Mouse (Mus musculus) skeletal muscle tissue, adult 2 months (tissue): ENCODE measurements around the gene Pde4dip.

Source experiments
- DNase-seq: peaks from one replicate; pipeline ENCODE4 v3.0.0-alpha.2; 2012; ENCODE audit warnings: low read depth, low spot score

The Pde4dip gene

GRCm38 (mm10) chr3:97686372-97687117 lies 202.0 kb downstream of the Pde4dip start:
- no peak for DNase-seq

- DNase-seq: no peak
Measured at GRCm38 (mm10) chr3:97683560-97684195, 204.8 kb downstream of the Pde4dip start.

- no peak for DNase-seq
Measured at GRCm38 (mm10) chr3:97682576-97682975, 205.9 kb downstream of the Pde4dip start.

- DNase-seq: no peak
Measured at GRCm38 (mm10) chr3:97682159-97682502, 206.4 kb downstream of the Pde4dip start.

GRCm38 (mm10) chr3:97681321-97682158 lies 207.0 kb downstream of the Pde4dip start:
- no peak for DNase-seq

GRCm38 (mm10) chr3:97680631-97681320 lies 207.7 kb downstream of the Pde4dip start:
- no peak for DNase-seq

GRCm38 (mm10) chr3:97678416-97678815 lies 210.1 kb downstream of the Pde4dip start:
- no peak for DNase-seq

- no peak for DNase-seq
Measured at GRCm38 (mm10) chr3:97676126-97676525, 212.4 kb downstream of the Pde4dip start.

GRCm38 (mm10) chr3:97674644-97675110 lies 213.8 kb downstream of the Pde4dip start, which contains the start of gene Gm17651:
Gene Gm17651, minus strand, starts transcription at chr3:97674694.
- DNase-seq: no peak

GRCm38 (mm10) chr3:97667093-97667675 lies 221.3 kb downstream of the Pde4dip start:
- no peak for DNase-seq

GRCm38 (mm10) chr3:97666154-97666553 lies 222.4 kb downstream of the Pde4dip start:
- no peak for DNase-seq

- DNase-seq: no peak
Measured at GRCm38 (mm10) chr3:97665525-97665924, 223.0 kb downstream of the Pde4dip start.

GRCm38 (mm10) chr3:97661206-97661605 lies 227.3 kb downstream of the Pde4dip start:
- DNase-seq: no peak

GRCm38 (mm10) chr3:97659746-97660145 lies 228.8 kb downstream of the Pde4dip start:
- DNase-seq: no peak

GRCm38 (mm10) chr3:97658426-97659193 lies 229.9 kb downstream of the Pde4dip start:
- no peak for DNase-seq

GRCm38 (mm10) chr3:97657655-97658411 lies 230.7 kb downstream of the Pde4dip start, which contains the start of gene Prkab2:
Gene Prkab2, plus strand, starts transcription at chr3:97658193.
- DNase-seq: peak; percentile 98

GRCm38 (mm10) chr3:97654901-97655300 lies 233.6 kb downstream of the Pde4dip start:
- DNase-seq: no peak

- no peak for DNase-seq
Measured at GRCm38 (mm10) chr3:97653781-97654180, 234.7 kb downstream of the Pde4dip start.

- DNase-seq: peak; percentile 51
Measured at GRCm38 (mm10) chr3:97651604-97652003, 236.9 kb downstream of the Pde4dip start.

- no peak for DNase-seq
Measured at GRCm38 (mm10) chr3:97649469-97649868, 239.0 kb downstream of the Pde4dip start.
